Mouse (Mus musculus) frontal cortex, postnatal 25 days (tissue): ENCODE results near the gene Trmt1.

Source experiments
- DNase-seq, 2 experiments: peaks; one replicate each; pipeline ENCODE4 v3.0.0; 2022; ENCODE audit warnings: low spot score in 2 of 2

Trmt1 gene

GRCm38 (mm10) chr8:84731371-84732177 lies 45.5 kb downstream of the Trmt1 start:
- no peak for DNase-seq

- DNase-seq = no peak
Observed at GRCm38 (mm10) chr8:84732545-84732944, 46.4 kb downstream of the Trmt1 start.

GRCm38 (mm10) chr8:84732996-84733395 lies 46.9 kb downstream of the Trmt1 start:
- no peak for DNase-seq

- no peak for DNase-seq
Observed at GRCm38 (mm10) chr8:84733959-84734358, 47.9 kb downstream of the Trmt1 start.

GRCm38 (mm10) chr8:84734680-84735079 lies 48.6 kb downstream of the Trmt1 start:
- DNase-seq = no peak

- no peak for DNase-seq
Observed at GRCm38 (mm10) chr8:84735597-84735996, 49.5 kb downstream of the Trmt1 start.

GRCm38 (mm10) chr8:84736521-84736920 lies 50.4 kb downstream of the Trmt1 start:
- no peak for DNase-seq

- peak; percentile 65 for DNase-seq
Observed at GRCm38 (mm10) chr8:84737608-84738007, 51.5 kb downstream of the Trmt1 start.

- no peak for DNase-seq
Observed at GRCm38 (mm10) chr8:84738266-84738665, 52.2 kb downstream of the Trmt1 start.

- DNase-seq = no peak
Observed at GRCm38 (mm10) chr8:84738715-84739400, 52.8 kb downstream of the Trmt1 start.

GRCm38 (mm10) chr8:84739401-84739742 lies 53.3 kb downstream of the Trmt1 start:
- DNase-seq = no peak

- no peak for DNase-seq
Observed at GRCm38 (mm10) chr8:84740895-84741843, 55.1 kb downstream of the Trmt1 start.

- no peak for DNase-seq
Observed at GRCm38 (mm10) chr8:84742171-84743053, 56.3 kb downstream of the Trmt1 start.

- DNase-seq = no peak
Observed at GRCm38 (mm10) chr8:84743054-84743415, 56.9 kb downstream of the Trmt1 start.

GRCm38 (mm10) chr8:84743517-84744420 lies 57.7 kb downstream of the Trmt1 start:
- DNase-seq = no peak

GRCm38 (mm10) chr8:84745032-84745925 lies 59.2 kb downstream of the Trmt1 start:
- no peak for DNase-seq
